Mouse (Mus musculus): ENCODE data around the gene Esr1.
"Not testable (repeated sequence)": the region's sequence is repeated elsewhere in the genome, so short reads cannot be mapped to it uniquely, and the experiment has no call there.

Esr1 gene

GRCm38 (mm10) chr10:4620596-4621504, 9.5 kb downstream of the Esr1 start:
- in situ Hi-C loops (cut with MseI, MboI), result no loop called here

- in situ Hi-C loops (cut with MseI, MboI), result no loop called here
Measured at GRCm38 (mm10) chr10:4621505-4621815, 10.1 kb downstream of the Esr1 start.

DNA sequence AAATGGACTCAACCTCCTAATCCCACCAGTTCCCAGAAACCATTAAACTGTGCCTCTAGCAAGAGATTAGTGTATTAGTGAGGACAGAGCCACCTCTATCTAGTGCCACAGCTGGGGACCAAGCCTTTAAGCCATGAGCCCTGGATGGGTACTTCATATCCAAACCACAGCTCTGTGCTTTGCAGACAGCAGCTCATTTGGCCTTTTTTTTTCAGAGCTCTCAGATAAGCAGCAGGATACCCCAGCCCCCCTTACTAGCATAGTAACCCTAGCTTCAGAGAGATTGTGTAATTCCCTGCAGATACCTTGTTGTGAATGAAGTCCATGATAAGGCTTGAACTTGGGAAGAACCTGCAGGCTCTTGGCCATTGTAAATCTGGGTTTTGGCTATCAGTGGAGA, 11.9 kb downstream of the Esr1 start:
- in situ Hi-C loops (cut with MseI, MboI), result no loop called here

DNA sequence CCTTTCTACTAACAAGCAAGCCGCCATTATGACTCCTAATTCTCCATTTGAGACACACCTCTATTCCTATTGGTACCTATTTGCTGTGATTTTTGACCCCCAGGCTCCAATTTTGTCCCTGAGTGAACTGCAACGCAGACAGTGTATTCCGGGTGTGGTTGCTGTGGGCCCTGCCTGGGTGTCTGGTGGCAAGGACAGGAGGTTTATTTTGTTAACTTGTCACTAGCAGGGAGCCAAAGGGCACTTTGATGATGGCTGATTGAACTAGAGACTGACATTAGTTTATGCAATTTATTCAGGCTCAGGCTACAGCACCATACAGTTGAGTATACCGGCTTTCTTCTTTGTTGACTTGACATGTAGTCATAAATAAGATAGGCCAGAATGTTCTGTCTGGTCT, 13.2 kb downstream of the Esr1 start:
- in situ Hi-C loops (cut with MseI, MboI), result no loop called here

DNA sequence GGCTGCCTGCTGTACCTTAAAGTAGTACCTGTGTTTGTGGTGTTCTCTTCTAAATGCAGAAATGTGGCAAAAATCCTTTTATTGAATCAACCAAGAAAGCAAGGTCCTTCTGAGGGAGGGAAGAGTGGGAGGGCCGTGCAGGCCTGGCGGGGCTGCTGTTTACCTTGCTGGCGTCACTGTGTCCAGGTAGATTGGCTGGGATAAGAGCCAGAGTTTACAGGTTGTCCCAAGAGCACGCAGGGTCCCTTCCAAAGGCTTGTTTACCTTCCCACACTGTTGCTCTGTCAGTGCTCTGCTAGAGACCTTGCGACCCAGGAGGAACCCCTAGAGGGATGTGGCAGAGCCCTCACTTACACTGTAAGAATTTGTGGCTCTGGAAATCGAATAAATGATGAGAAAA, 13.9 kb downstream of the Esr1 start:
- in situ Hi-C loops (cut with MseI, MboI), result no loop called here

- in situ Hi-C loops (cut with MseI, MboI), result no loop called here
Measured at GRCm38 (mm10) chr10:4626432-4626831, 15.0 kb downstream of the Esr1 start.

DNA sequence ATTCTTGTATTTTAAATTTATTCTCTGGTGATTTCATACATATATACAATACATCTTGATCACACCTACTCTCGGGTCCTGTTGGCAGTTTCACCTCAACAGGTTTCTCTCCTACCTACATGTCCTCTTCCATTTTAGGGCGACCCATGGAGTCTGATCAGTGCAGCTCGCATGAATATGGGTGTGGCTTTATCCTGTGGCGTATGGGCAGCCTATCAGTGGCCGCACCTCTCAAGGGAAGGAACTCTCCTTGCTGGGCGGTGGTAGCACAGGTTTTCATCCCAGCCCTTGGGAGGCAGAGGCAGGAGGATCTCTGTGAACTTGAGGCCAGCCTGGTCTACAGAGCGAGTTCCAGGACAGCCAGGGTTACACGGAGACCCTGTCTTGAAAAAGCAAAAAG, 15.6 kb downstream of the Esr1 start:
- in situ Hi-C loops (cut with MseI, MboI), result no loop called here

DNA sequence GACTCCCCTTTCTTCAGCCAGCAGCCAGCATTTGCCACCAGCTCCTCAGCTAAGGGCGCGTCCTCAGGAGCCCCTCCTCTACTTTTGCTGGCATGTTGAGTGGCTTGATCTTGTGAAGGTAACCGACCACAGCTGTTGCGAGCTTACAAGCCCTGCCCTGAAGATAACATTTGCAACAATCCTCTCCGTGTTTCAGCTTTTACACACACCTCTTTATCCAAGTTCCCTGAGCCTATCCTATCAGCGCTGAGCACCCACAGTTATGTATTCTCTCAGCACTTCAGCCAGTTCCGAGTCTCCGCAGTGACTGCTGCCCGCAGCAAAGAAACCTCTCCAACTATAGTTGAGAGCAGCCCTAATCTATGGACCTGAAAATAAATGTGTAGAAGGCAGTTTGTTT, 16.0 kb downstream of the Esr1 start:
- in situ Hi-C loops (cut with MseI, MboI), result no loop called here

GRCm38 (mm10) chr10:4629314-4629713, 17.9 kb downstream of the Esr1 start:
- in situ Hi-C loops (cut with MseI, MboI), result no loop called here

GRCm38 (mm10) chr10:4632211-4632704, 20.9 kb downstream of the Esr1 start:
- in situ Hi-C loops (cut with MseI, MboI), result no loop called here

DNA sequence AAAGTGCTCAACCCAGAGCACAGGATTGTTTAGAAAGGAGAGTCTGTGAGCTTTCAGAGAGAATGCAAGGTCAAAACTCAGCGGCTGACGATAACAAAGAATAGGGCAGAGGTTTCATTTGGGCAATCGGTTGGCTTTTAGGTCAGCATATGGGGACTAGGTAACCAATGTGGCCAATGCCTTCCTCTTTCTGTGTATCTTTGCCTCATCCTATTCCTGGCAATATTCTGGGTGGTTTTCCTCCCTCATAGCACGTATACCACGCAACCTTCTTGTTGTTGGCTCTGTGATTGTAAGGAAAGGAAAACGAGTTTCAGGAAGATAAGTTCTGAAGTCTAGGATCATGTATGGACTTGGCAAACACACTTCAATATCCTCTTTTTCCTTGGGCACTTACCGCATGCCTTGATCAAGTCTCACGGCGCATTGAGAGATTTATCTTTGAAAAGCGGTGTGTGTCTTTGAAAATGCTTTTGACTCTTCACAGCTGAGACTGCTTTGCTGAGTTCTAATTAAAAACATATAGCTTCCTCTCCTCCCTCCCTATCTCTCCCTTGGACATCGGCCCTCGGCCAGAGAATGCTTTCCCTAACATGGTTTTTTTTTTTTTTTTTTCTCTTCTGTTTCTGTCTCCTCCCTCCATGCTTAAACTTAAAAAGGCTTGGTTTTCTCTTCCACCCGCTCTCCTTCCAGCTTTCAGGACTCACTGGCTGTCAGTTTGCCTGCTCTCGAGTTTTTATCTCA, 22.1 kb downstream of the Esr1 start:
- in situ Hi-C loops (cut with MseI, MboI), result no loop called here

DNA sequence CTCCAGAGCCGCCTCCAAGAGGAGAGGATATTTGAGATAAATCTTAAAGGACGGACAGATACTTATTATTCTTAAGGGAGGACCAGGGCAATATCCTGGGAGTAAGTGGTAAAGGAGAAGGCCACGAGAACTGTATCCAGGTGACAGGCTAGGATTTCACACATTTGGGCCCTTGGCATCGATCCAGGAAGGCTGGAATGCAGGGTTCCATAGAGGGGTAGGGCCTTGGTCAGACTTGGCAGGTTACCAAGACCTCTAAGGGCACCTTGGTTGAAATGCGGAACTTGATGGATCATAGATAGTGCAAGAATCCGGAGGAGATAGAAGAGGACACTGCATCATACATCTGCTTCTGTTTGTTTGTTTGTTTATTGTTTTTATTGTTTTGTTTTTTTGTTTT, 24.3 kb downstream of the Esr1 start:
- in situ Hi-C loops (cut with MseI, MboI), result no loop called here

GRCm38 (mm10) chr10:4646074-4646473, 34.7 kb downstream of the Esr1 start:
- in situ Hi-C loops (cut with MseI, MboI), result no loop called here

DNA sequence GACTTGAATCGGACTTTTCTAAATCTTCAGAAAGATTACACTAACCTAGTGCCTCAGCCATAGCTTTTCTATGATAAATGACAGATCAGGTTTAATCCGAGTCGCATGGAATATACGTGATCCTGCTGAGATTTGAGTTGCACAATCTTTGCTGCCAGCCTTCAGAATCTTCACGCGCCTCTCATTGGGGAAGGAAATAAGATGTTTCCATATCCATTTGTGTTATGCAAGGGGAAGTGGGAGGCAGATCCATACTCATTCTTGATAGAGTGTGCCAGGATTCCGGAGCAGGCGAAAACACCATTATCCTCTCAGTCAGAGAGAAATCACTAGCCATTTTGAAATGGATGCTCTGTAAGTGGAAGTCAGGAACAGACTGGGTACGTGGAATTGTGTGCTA, 35.5 kb downstream of the Esr1 start:
- in situ Hi-C loops (cut with MseI, MboI), result no loop called here

GRCm38 (mm10) chr10:4665380-4665779, 54.0 kb downstream of the Esr1 start:
- in situ Hi-C loops (cut with MseI, MboI), result no loop called here

DNA sequence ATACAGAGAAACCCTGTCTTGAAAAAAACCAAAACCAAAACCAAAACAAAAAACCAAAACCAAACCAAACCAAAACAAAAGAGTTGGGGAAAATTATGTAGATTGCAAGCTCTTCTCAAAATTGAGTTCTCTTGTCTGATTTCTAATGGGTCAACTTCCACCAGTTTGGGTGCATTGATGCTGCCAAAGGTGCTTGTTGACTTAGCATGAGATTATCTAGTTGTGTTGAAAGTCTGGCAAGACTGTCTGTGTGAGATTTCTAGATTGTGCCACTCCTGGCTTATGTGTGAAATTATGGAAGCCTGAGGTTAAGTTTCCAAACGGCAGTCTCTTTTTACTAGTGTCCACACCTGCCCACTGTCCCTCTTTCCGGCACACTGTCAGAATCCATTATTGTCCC, 55.6 kb downstream of the Esr1 start:
- in situ Hi-C loops (cut with MseI, MboI), result no loop called here

DNA sequence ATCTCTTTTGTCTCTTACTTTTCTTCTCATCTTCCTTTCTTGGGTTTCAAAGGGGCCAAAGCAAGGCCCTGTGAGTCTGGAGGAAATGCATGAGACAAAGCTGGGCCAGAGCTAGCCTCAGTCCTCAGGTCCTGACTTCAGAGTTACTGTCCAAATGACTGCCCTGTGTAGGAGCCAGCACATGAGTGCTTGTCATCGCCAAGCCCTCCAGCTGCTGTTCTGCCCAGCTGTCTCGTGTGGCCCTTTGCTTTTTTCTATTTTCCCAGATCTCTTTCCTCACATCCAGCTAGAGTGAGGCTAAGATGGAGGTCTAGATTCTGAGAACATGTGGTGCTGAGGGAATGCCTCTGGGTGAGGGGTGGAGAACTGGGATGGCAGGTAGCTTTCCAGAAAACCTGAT, 58.7 kb downstream of the Esr1 start:
- in situ Hi-C loops (cut with MseI, MboI), result no loop called here

DNA sequence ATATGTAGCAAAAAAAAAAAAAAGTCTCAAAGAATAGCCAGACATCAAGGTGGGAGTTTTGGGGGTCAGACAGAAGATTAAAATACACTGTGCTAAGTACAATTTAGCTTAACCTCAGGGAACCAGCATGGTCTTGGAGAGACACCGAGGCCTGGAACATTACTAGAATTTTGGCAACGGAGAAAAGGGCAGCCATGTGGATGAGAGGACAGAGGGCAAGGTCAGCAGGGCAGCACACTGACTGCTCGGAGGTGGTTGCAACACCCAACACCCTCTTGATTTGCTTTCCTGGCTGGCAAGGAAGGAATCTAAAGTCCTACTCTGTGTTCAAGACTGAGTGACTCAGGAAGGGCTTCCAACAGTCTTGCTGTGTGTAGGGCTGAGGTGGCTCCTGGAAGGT, 60.5 kb downstream of the Esr1 start:
- in situ Hi-C loops (cut with MseI, MboI), result no loop called here

DNA sequence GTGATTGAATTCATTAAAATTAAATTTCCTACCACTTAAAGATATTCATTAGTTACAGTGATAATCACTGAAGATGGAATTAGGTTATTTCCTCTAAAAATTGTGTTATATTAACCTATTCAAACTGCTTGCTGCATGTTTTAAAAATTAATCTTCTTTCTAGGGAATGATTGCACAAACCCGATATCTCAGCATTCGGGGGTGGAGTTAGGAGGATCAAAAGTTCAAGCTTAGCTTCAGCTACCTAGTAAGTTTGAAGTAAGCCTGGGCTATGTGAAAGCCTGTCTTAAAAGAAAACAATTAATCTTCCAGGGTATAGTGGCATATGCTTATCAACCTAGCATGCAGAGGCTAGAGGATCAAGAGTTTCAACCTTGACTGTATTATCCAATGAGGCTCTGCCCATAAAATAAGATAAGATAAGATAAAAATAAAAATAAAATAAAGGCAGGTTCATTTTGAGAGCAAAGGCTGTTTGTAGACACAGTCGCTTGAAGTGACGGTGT, 62.0 kb downstream of the Esr1 start:
- in situ Hi-C loops (cut with MseI, MboI), result no loop called here

- in situ Hi-C loops (cut with MseI, MboI), result not testable (repeated sequence)
Measured at GRCm38 (mm10) chr10:4674983-4675592, 63.7 kb downstream of the Esr1 start.

DNA sequence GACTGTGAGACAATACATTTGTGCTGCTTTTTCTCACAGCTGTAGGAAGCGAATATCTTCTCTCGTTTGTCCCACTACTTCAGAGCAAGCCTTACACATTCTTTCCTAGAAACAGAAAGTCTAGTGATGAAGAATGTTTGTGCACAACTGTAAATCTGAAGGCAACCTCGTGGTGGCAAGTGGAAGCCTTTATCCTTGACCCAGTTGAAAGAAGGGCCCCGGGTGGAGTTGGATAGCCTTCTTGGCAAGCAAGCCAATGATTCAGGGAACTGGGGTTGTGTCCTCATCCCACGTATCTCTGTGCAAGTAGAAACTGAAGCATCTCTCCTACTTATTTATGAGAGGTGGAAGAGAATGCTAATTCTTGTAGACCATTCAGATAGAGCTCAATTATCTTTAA, 71.7 kb downstream of the Esr1 start:
- in situ Hi-C loops (cut with MseI, MboI), result no loop called here

DNA sequence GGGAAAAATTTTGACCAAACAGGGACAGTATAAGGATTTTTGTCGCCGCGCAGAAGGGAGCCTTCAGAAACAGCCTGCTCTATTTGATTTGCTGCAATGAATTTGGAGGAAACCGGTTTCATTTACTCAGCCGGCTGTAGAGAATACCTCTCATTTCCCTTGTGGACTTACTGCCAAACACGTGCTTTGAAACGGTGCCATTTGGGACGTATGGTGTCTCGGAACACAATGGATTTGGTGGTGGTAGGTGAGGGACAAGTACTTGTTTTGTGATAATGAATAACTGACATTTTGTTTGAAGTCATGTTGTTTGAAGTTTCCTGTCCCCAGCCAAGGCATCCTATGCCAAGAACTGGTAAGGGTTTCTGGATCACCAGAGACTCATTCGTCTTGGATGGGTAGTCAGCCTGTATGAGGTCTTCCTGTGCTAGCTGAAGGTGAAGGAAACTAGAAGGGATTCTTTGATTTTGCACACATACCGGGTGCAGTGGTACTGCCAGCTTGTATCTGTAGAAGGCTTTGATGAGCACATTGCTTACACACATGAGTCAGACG, 72.4 kb downstream of the Esr1 start:
- in situ Hi-C loops (cut with MseI, MboI), result no loop called here

Measured in mouse trophoblast stem cell (cell line).